Mouse (Mus musculus) neural tube, embryonic 14.5 days (tissue): ENCODE measurements at regions not wholly inside any gene's neighbourhood (a gene's known extent, or its start where the extent isn't known, plus 50 kb on each side); places are given as distances from the start of the nearest gene placed in this dataset.

Experiments used
- ATAC-seq: fragments of 200-750 bp; cut with Nextera tagmentation; 2 replicates; pipeline ENCODE4 v1.8.0; 2017; ENCODE audit warnings: low read depth, mild to moderate bottlenecking, moderate TSS enrichment, moderate library complexity
- H3K27ac ChIP-seq: fragments of 300-500 bp; sonication (generic); 2 replicates; pipeline ENCODE4 v1.5.1; 2014; ENCODE audit warnings: low read depth, mild to moderate bottlenecking, control low read depth, low read length, moderate library complexity, mixed read lengths
- H3K27me3 ChIP-seq: fragments of 300-500 bp; sonication (generic); 2 replicates; pipeline ENCODE4 v1.6.1; 2014; ENCODE audit warnings: low read length; ENCODE audit not compliant: control insufficient read depth, insufficient read depth
- H3K36me3 ChIP-seq: fragments of 300-500 bp; sonication (generic); 2 replicates; pipeline ENCODE4 v1.6.1; 2014; ENCODE audit warnings: low read length, mixed read lengths; ENCODE audit not compliant: control insufficient read depth, insufficient read depth
- H3K4me1 ChIP-seq: fragments of 300-500 bp; sonication (generic); 2 replicates; pipeline ENCODE4 v1.6.1; 2014; ENCODE audit warnings: low read length; ENCODE audit not compliant: control insufficient read depth, insufficient read depth
- H3K4me2 ChIP-seq: fragments of 300-500 bp; sonication (generic); 2 replicates; pipeline ENCODE4 v1.6.1; 2014; ENCODE audit warnings: mild to moderate bottlenecking, low read depth, low read length, control low read depth
- H3K4me3 ChIP-seq: fragments of 300-500 bp; sonication (generic); 2 replicates; pipeline ENCODE4 v1.5.1; 2014; ENCODE audit warnings: low read depth, low read length, control low read depth, mixed read lengths
- H3K9ac ChIP-seq: fragments of 300-500 bp; sonication (generic); replicated peaks from 2 replicates; pipeline ENCODE4 v1.6.1; 2014; ENCODE audit warnings: low read depth, mild to moderate bottlenecking, control low read depth, low read length, mixed read lengths
- H3K9me3 ChIP-seq: fragments of 300-500 bp; sonication (generic); 2 replicates; pipeline ENCODE4 v1.6.1; 2016; ENCODE audit warnings: low read length; ENCODE audit not compliant: control insufficient read depth
- WGBS: fragments of 180-500 bp; shearing (Covaris S2); extraction: QIAGEN DNeasy Blood & Tissue Kit; methylation state at CpG from one replicate; pipeline ENCODE4 v1.1.7; 2014; 5-methylcytosine and 5-hydroxymethylcytosine counted together

GRCm38 (mm10) chr16:78121668-78122067, 179.6 kb upstream of the Cxadr start:
- Histone ChIP-seq H3K4me2 (no peak overlapping the region), H3K4me3 (no peak overlapping the region), H3K9me3 (no peaks in the 10 kb centered on the region), H3K27ac (no peak overlapping the region), H3K9ac (no peak overlapping the region), H3K36me3 (no peaks in the 10 kb centered on the region), H3K4me1 (no peaks in the 10 kb centered on the region), H3K27me3 (no peaks in the 10 kb centered on the region)
- WGBS: 46% methylated on average over 1 of the region's 1 CpGs
- no peak for ATAC-seq

- no peak overlapping the region for H3K9ac ChIP-seq
- no peak overlapping the region for H3K27ac ChIP-seq
- 77% methylated on average over 2 of the region's 2 CpGs for WGBS
- H3K4me3 ChIP-seq: no peak overlapping the region
- no peaks in the 10 kb centered on the region for H3K9me3 ChIP-seq
- ATAC-seq: no peak
- no peaks in the 10 kb centered on the region for H3K36me3 ChIP-seq
- H3K27me3 ChIP-seq: no peaks in the 10 kb centered on the region
- H3K4me2 ChIP-seq: no peak overlapping the region
- H3K4me1 ChIP-seq: no peaks in the 10 kb centered on the region
Measured at GRCm38 (mm10) chr16:78120346-78120899, 180.9 kb upstream of the Cxadr start.

- H3K4me1 ChIP-seq: no peaks in the 10 kb centered on the region
- H3K4me3 ChIP-seq: no peak overlapping the region
- H3K27me3 ChIP-seq: no peaks in the 10 kb centered on the region
- no peaks in the 10 kb centered on the region for H3K36me3 ChIP-seq
- no peak overlapping the region for H3K27ac ChIP-seq
- H3K9ac ChIP-seq: no peak overlapping the region
- H3K9me3 ChIP-seq: no peaks in the 10 kb centered on the region
- no peak for ATAC-seq
- H3K4me2 ChIP-seq: no peak overlapping the region
Measured at GRCm38 (mm10) chr16:78104246-78104645, 197.0 kb upstream of the Cxadr start.

- Histone ChIP-seq H3K4me2 (no peak overlapping the region), H3K27ac (no peak overlapping the region), H3K9me3 (no peaks in the 10 kb centered on the region), H3K4me3 (no peak overlapping the region), H3K36me3 (no peaks in the 10 kb centered on the region), H3K4me1 (no peaks in the 10 kb centered on the region), H3K27me3 (no peaks in the 10 kb centered on the region), H3K9ac (no peak overlapping the region)
- WGBS: 7% methylated on average over 14 of the region's 14 CpGs
- peak; percentile 91 for ATAC-seq
Measured at GRCm38 (mm10) chr16:78101415-78102326, 199.6 kb upstream of the Cxadr start.

GRCm38 (mm10) chr16:78099842-78100241, 201.4 kb upstream of the Cxadr start:
- Histone ChIP-seq H3K4me1 (no peaks in the 10 kb centered on the region), H3K27me3 (no peaks in the 10 kb centered on the region), H3K4me3 (no peak overlapping the region), H3K9me3 (no peaks in the 10 kb centered on the region), H3K4me2 (no peak overlapping the region), H3K27ac (no peak overlapping the region), H3K36me3 (no peaks in the 10 kb centered on the region), H3K9ac (no peak overlapping the region)
- 92% methylated on average over 2 of the region's 2 CpGs for WGBS
- no peak for ATAC-seq

GRCm38 (mm10) chr16:78099114-78099513, 202.2 kb upstream of the Cxadr start:
- 81% methylated on average over 6 of the region's 6 CpGs for WGBS
- Histone ChIP-seq H3K27ac (no peak overlapping the region), H3K4me1 (no peaks in the 10 kb centered on the region), H3K9ac (no peak overlapping the region), H3K4me3 (no peak overlapping the region), H3K9me3 (no peaks in the 10 kb centered on the region), H3K36me3 (no peaks in the 10 kb centered on the region), H3K4me2 (no peak overlapping the region), H3K27me3 (no peaks in the 10 kb centered on the region)
- ATAC-seq: no peak

GRCm38 (mm10) chr16:78098555-78098954, 202.7 kb upstream of the Cxadr start:
- Histone ChIP-seq H3K27me3 (no peaks in the 10 kb centered on the region), H3K9me3 (no peaks in the 10 kb centered on the region), H3K27ac (no peak overlapping the region), H3K36me3 (no peaks in the 10 kb centered on the region), H3K9ac (no peak overlapping the region), H3K4me3 (no peak overlapping the region), H3K4me2 (no peak overlapping the region), H3K4me1 (no peaks in the 10 kb centered on the region)
- WGBS: 74% methylated on average over 6 of the region's 6 CpGs
- ATAC-seq: no peak

GRCm38 (mm10) chr16:78096571-78096970, 204.7 kb upstream of the Cxadr start:
- Histone ChIP-seq H3K4me1 (no peaks in the 10 kb centered on the region), H3K27me3 (no peaks in the 10 kb centered on the region), H3K27ac (no peak overlapping the region), H3K4me2 (no peak overlapping the region), H3K9ac (no peak overlapping the region), H3K36me3 (no peaks in the 10 kb centered on the region), H3K9me3 (no peaks in the 10 kb centered on the region), H3K4me3 (no peak overlapping the region)
- no peak for ATAC-seq
- 51% methylated on average over 1 of the region's 1 CpGs for WGBS

- no peak overlapping the region for H3K4me2 ChIP-seq
Measured at GRCm38 (mm10) chr16:78090155-78090554, 211.1 kb upstream of the Cxadr start.

More at GRCm38 (mm10) chr16:78090155-78090554, 211.1 kb upstream of the Cxadr start:
- ATAC-seq: no peak
- no peak overlapping the region for H3K4me3 ChIP-seq
- H3K27ac ChIP-seq: no peak overlapping the region
- no peaks in the 10 kb centered on the region for H3K27me3 ChIP-seq
- no peak overlapping the region for H3K9ac ChIP-seq
- H3K36me3 ChIP-seq: no peaks in the 10 kb centered on the region
- H3K9me3 ChIP-seq: no peaks in the 10 kb centered on the region
- WGBS: 84% methylated on average over 3 of the region's 3 CpGs
- no peaks in the 10 kb centered on the region for H3K4me1 ChIP-seq
